Mouse (Mus musculus): ENCODE results near the gene Foxc2. TPM values are rescaled to one million over a fixed set of nuclear protein-coding genes. Genes with fewer than 3 reads are reported as not detected.

Foxc2 gene
- polyA plus RNA-seq, 1 experiment from 2014 or later, result 0.58 TPM

- Histone ChIP-seq H3K4me2 (ENCODE audit: low read depth, low read length) (peak overlapping the region; percentile 25; the same call in 1 of the 2 replicates), H3K27ac (ENCODE audit: low read length) (peak overlapping the region; percentile 26; the same call in 1 of the 2 replicates), H3K4me3 (ENCODE audit: low read length) (no peak overlapping the region), H3K9ac (ENCODE audit: low read length) (no peak overlapping the region), H3K36me3 (ENCODE audit: control insufficient read depth, insufficient read depth, low read length) (peaks cover 2% of the 10 kb centered on the region; the same call in 1 of the 2 replicates), H3K4me1 (replicated peaks; ENCODE audit: control insufficient read depth, insufficient read depth, low read length) (peaks cover 7% of the 10 kb centered on the region), H3K9me3 (ENCODE audit: control insufficient read depth, low read length) (no peaks in the 10 kb centered on the region), H3K27me3 (ENCODE audit: control insufficient read depth, insufficient read depth, low read depth, low read length) (peaks cover 22% of the 10 kb centered on the region)
- WGBS, result 23% methylated on average over 6 of the region's 6 CpGs
- peak; percentile 32; the same call in 1 of the 2 replicates for ATAC-seq (ENCODE audit: low read depth)
Observed at GRCm38 (mm10) chr8:121092141-121092540, 23.8 kb upstream of the Foxc2 start.

GRCm38 (mm10) chr8:121092627-121093026 is 23.3 kb upstream of the Foxc2 start:
- WGBS, result 1% methylated on average over 16 of the region's 16 CpGs
- peaks cover 3% of the 10 kb centered on the region; the same call in 1 of the 2 replicates for H3K36me3 ChIP-seq (ENCODE audit: control insufficient read depth, insufficient read depth, low read length)
- peak overlapping the region; percentile 25; the same call in 1 of the 2 replicates for H3K4me2 ChIP-seq (ENCODE audit: low read depth, low read length)
- no peak overlapping the region for H3K4me3 ChIP-seq (ENCODE audit: low read length)
- peak; percentile 50 for ATAC-seq (ENCODE audit: low read depth)
- H3K9me3 ChIP-seq (ENCODE audit: control insufficient read depth, low read length), result no peaks in the 10 kb centered on the region
- H3K9ac ChIP-seq (ENCODE audit: low read length), result no peak overlapping the region
- H3K4me1 ChIP-seq (replicated peaks; ENCODE audit: control insufficient read depth, insufficient read depth, low read length), result peaks cover 7% of the 10 kb centered on the region
- peaks cover 22% of the 10 kb centered on the region for H3K27me3 ChIP-seq (ENCODE audit: control insufficient read depth, insufficient read depth, low read depth, low read length)
- peak overlapping the region; percentile 26; the same call in 1 of the 2 replicates for H3K27ac ChIP-seq (ENCODE audit: low read length)

- H3K4me1 ChIP-seq (replicated peaks; ENCODE audit: control insufficient read depth, insufficient read depth, low read length), result peaks cover 7% of the 10 kb centered on the region
- WGBS, result 71% methylated on average over 6 of the region's 6 CpGs
- H3K9me3 ChIP-seq (ENCODE audit: control insufficient read depth, low read length), result no peaks in the 10 kb centered on the region
- H3K4me2 ChIP-seq (ENCODE audit: low read depth, low read length), result no peak overlapping the region
- H3K36me3 ChIP-seq (ENCODE audit: control insufficient read depth, insufficient read depth, low read length), result peaks cover 7% of the 10 kb centered on the region
- no peak for ATAC-seq (ENCODE audit: low read depth)
- peaks cover 22% of the 10 kb centered on the region for H3K27me3 ChIP-seq (ENCODE audit: control insufficient read depth, insufficient read depth, low read depth, low read length)
- no peak overlapping the region for H3K4me3 ChIP-seq (ENCODE audit: low read length)
- no peak overlapping the region for H3K27ac ChIP-seq (ENCODE audit: low read length)
- no peak overlapping the region for H3K9ac ChIP-seq (ENCODE audit: low read length)
Observed at GRCm38 (mm10) chr8:121093496-121093895, 22.5 kb upstream of the Foxc2 start.

GRCm38 (mm10) chr8:121104049-121104818 is 11.7 kb upstream of the Foxc2 start:
- no peak overlapping the region for H3K27ac ChIP-seq (ENCODE audit: low read length)

GRCm38 (mm10) chr8:121107668-121108656 is 8.0 kb upstream of the Foxc2 start, which contains the start of gene Mthfsd:
Gene Mthfsd, minus strand, starts transcription at chr8:121108392.
- Histone ChIP-seq H3K9me3 (ENCODE audit: control insufficient read depth, low read length) (no peaks in the 10 kb centered on the region), H3K9ac (ENCODE audit: low read length) (peak within 1 kb of the TSS; percentile 96), H3K4me2 (ENCODE audit: low read depth, low read length) (peak within 1 kb of the TSS; percentile 89), H3K27me3 (ENCODE audit: control insufficient read depth, insufficient read depth, low read depth, low read length) (peaks cover 3% of the 10 kb centered on the region), H3K4me1 (replicated peaks; ENCODE audit: control insufficient read depth, insufficient read depth, low read length) (peaks cover 8% of the 10 kb centered on the region), H3K36me3 (ENCODE audit: control insufficient read depth, insufficient read depth, low read length) (peaks cover 3% of the 10 kb centered on the region), H3K4me3 (ENCODE audit: low read length) (peak within 1 kb of the TSS; percentile 90), H3K27ac (ENCODE audit: low read length) (peak within 1 kb of the TSS; percentile 67)
- WGBS, result under 1% methylated on average over 75 of the region's 75 CpGs
- ATAC-seq (ENCODE audit: low read depth), result peak; percentile 93

More at GRCm38 (mm10) chr8:121104049-121104818, 11.7 kb upstream of the Foxc2 start:
- Histone ChIP-seq H3K4me2 (ENCODE audit: low read depth, low read length) (no peak overlapping the region), H3K9ac (ENCODE audit: low read length) (no peak overlapping the region), H3K4me1 (replicated peaks; ENCODE audit: control insufficient read depth, insufficient read depth, low read length) (peaks cover 8% of the 10 kb centered on the region), H3K9me3 (ENCODE audit: control insufficient read depth, low read length) (no peaks in the 10 kb centered on the region), H3K36me3 (ENCODE audit: control insufficient read depth, insufficient read depth, low read length) (peaks cover 25% of the 10 kb centered on the region), H3K4me3 (ENCODE audit: low read length) (no peak overlapping the region), H3K27me3 (ENCODE audit: control insufficient read depth, insufficient read depth, low read depth, low read length) (no peaks in the 10 kb centered on the region)
- ATAC-seq (ENCODE audit: low read depth), result peak; percentile 13; the same call in 1 of the 2 replicates
- WGBS, result 44% methylated on average over 17 of the region's 17 CpGs

GRCm38 (mm10) chr8:121108657-121109056 is 7.3 kb upstream of the Foxc2 start:
- Histone ChIP-seq H3K4me1 (replicated peaks; ENCODE audit: control insufficient read depth, insufficient read depth, low read length) (peaks cover 8% of the 10 kb centered on the region), H3K4me3 (ENCODE audit: low read length) (peak overlapping the region; percentile 90), H3K9me3 (ENCODE audit: control insufficient read depth, low read length) (no peaks in the 10 kb centered on the region), H3K27me3 (ENCODE audit: control insufficient read depth, insufficient read depth, low read depth, low read length) (peaks cover 6% of the 10 kb centered on the region), H3K27ac (ENCODE audit: low read length) (no peak overlapping the region), H3K36me3 (ENCODE audit: control insufficient read depth, insufficient read depth, low read length) (peaks cover 2% of the 10 kb centered on the region; the same call in 1 of the 2 replicates), H3K9ac (ENCODE audit: low read length) (peak overlapping the region; percentile 96), H3K4me2 (ENCODE audit: low read depth, low read length) (peak overlapping the region; percentile 89)
- WGBS, result 11% methylated on average over 5 of the region's 5 CpGs
- ATAC-seq (ENCODE audit: low read depth), result no peak

GRCm38 (mm10) chr8:121111145-121111907 is 4.6 kb upstream of the Foxc2 start:
- Histone ChIP-seq H3K9me3 (ENCODE audit: control insufficient read depth, low read length) (no peaks in the 10 kb centered on the region), H3K9ac (ENCODE audit: low read length) (no peak overlapping the region), H3K36me3 (ENCODE audit: control insufficient read depth, insufficient read depth, low read length) (no peaks in the 10 kb centered on the region), H3K4me2 (ENCODE audit: low read depth, low read length) (no peak overlapping the region), H3K4me3 (ENCODE audit: low read length) (no peak overlapping the region), H3K27ac (ENCODE audit: low read length) (no peak overlapping the region), H3K27me3 (ENCODE audit: control insufficient read depth, insufficient read depth, low read depth, low read length) (peaks cover 29% of the 10 kb centered on the region), H3K4me1 (replicated peaks; ENCODE audit: control insufficient read depth, insufficient read depth, low read length) (peaks cover 11% of the 10 kb centered on the region)
- 21% methylated on average over 7 of the region's 7 CpGs for WGBS
- ATAC-seq (ENCODE audit: low read depth), result no peak

GRCm38 (mm10) chr8:121113261-121113660 is 2.7 kb upstream of the Foxc2 start:
- H3K27me3 ChIP-seq (ENCODE audit: control insufficient read depth, insufficient read depth, low read depth, low read length), result peaks cover 48% of the 10 kb centered on the region
- no peak overlapping the region for H3K27ac ChIP-seq (ENCODE audit: low read length)
- H3K4me1 ChIP-seq (replicated peaks; ENCODE audit: control insufficient read depth, insufficient read depth, low read length), result peaks cover 13% of the 10 kb centered on the region
- H3K4me2 ChIP-seq (ENCODE audit: low read depth, low read length), result no peak overlapping the region
- peak; percentile 47; the same call in 1 of the 2 replicates for ATAC-seq (ENCODE audit: low read depth)
- 1% methylated on average over 20 of the region's 21 CpGs for WGBS
- H3K36me3 ChIP-seq (ENCODE audit: control insufficient read depth, insufficient read depth, low read length), result no peaks in the 10 kb centered on the region
- no peaks in the 10 kb centered on the region for H3K9me3 ChIP-seq (ENCODE audit: control insufficient read depth, low read length)
- no peak overlapping the region for H3K9ac ChIP-seq (ENCODE audit: low read length)
- H3K4me3 ChIP-seq (ENCODE audit: low read length), result no peak overlapping the region

Data from lung, embryonic 16.5 days (tissue).